Mouse (Mus musculus) midbrain, postnatal 0 days (tissue): ENCODE measurements around the gene Trabd2b. TPM values are rescaled to one million over a fixed set of nuclear protein-coding genes. Genes with fewer than 3 reads are reported as not detected.

Experiments used
- ATAC-seq: fragments of 200-750 bp; cut with Nextera tagmentation; 2 replicates; pipeline ENCODE4 v1.8.0; 2017; ENCODE audit warnings: moderate number of reproducible peaks, mild to moderate bottlenecking, moderate TSS enrichment, moderate library complexity; ENCODE audit not compliant: low FRiP score
- DNase-seq: peaks from one replicate; pipeline ENCODE4 v3.0.0-alpha.2; 2015; ENCODE audit warnings: low spot score
- H3K27ac ChIP-seq: fragments of 300-500 bp; sonication (generic); 2 replicates; pipeline ENCODE4 v1.5.1; 2014; ENCODE audit warnings: low read depth, mild to moderate bottlenecking, low read length, mixed read lengths
- H3K27me3 ChIP-seq: fragments of 300-500 bp; sonication (generic); 2 replicates; pipeline ENCODE4 v1.6.1; 2014; ENCODE audit warnings: low read length, control low read depth, mixed read lengths; ENCODE audit not compliant: insufficient read depth
- H3K36me3 ChIP-seq: fragments of 300-500 bp; sonication (generic); 2 replicates; pipeline ENCODE4 v1.6.1; 2014; ENCODE audit warnings: low read length, control low read depth, mixed read lengths; ENCODE audit not compliant: insufficient read depth
- H3K4me1 ChIP-seq: fragments of 300-500 bp; sonication (generic); 2 replicates; pipeline ENCODE4 v1.6.1; 2014; ENCODE audit warnings: mild to moderate bottlenecking, control low read depth, antibody characterized with exemption, low read length, mixed read lengths; ENCODE audit not compliant: insufficient read depth
- H3K4me2 ChIP-seq: fragments of 300-500 bp; sonication (generic); 2 replicates; pipeline ENCODE4 v1.6.1; 2014; ENCODE audit warnings: low read depth, mild to moderate bottlenecking, low read length, mixed read lengths; ENCODE audit not compliant: poor library complexity, severe bottlenecking
- H3K4me3 ChIP-seq: fragments of 300-500 bp; sonication (generic); 2 replicates; pipeline ENCODE4 v1.5.1; 2014; ENCODE audit warnings: low read depth, mild to moderate bottlenecking, low read length, moderate library complexity
- H3K9ac ChIP-seq: fragments of 300-500 bp; sonication (generic); replicated peaks from 2 replicates; pipeline ENCODE4 v1.6.1; 2014; ENCODE audit warnings: mild to moderate bottlenecking, low read length, moderate library complexity, mixed read lengths; ENCODE audit not compliant: poor library complexity, severe bottlenecking
- H3K9me3 ChIP-seq: fragments of 300-500 bp; sonication (generic); 2 replicates; pipeline ENCODE4 v1.6.1; 2016; ENCODE audit warnings: low read length, control low read depth
- CTCF ChIP-seq: IDR thresholded peaks from 2 replicates; pipeline ENCODE4 v1.5.1; 2016; ENCODE audit warnings: antibody characterized with exemption, mild to moderate bottlenecking
- WGBS: fragments of 180-500 bp; shearing (Covaris S2); extraction: QIAGEN DNeasy Blood & Tissue Kit; methylation state at CpG from one replicate; pipeline ENCODE4 v1.1.7; 2014; 5-methylcytosine and 5-hydroxymethylcytosine counted together
- polyA plus RNA-seq: library from polyadenylated mRNA; unstranded; fragments of >200 nt; fragmentation: Nextera tagmentation; extraction: Ambion mirVana; gene quantifications from 2 replicates; pipeline ENCODE4 v1.2.1, GENCODE M21; 2015
- total RNA-seq: library from RNA; depleted of rRNA; stranded (reverse); fragments of >200 nt; gene quantifications from 2 replicates; pipeline ENCODE4 v1.2.3, GENCODE M21; 2014

Trabd2b gene
- total and polyA plus RNA-seq, 2 experiments from 2014 or later = 0.48 to 1.8 TPM

DNA sequence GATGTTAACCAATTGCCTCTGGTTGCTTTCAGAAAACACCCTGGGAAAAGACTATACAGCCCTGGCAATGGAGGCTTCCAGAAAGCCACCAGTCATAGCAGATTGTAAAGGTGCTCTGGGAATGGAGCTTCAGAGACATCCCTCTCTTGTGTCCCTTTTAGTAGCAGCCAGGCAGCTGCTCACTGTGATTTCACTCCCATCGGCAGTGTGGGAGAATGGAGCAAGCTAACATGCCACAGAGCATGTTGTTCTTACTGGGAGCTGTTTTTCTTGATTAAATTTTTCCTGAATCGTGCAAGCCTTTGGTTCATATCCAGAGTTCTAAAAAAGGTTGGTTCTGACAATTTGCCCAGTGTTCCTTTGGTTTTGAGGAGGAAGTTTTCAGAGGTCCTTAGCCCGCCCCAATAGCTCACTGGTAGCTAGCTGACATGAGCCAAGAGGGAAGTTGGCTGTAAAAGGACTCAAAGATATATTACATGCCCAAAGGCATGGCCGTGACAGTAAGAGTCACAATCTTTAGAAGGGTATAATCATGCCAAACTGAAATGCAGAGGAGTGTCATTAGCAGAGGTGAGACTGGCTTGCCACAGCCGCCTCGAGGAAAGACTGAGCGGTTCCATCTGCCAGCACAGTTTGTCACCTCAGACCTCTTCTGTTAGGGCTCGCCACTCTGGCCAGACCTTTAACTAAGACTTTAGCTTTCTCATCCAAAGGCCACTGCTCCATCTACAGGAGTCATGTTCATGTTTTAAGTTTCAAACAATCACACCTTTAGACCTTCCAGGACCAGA, 141.3 kb downstream of the Trabd2b start:
- Histone ChIP-seq H3K9me3 (no peaks in the 10 kb centered on the region), H3K4me1 (no peaks in the 10 kb centered on the region), H3K4me3 (no peak overlapping the region), H3K27ac (no peak overlapping the region), H3K4me2 (no peak overlapping the region), H3K36me3 (no peaks in the 10 kb centered on the region), H3K9ac (no peak overlapping the region), H3K27me3 (no peaks in the 10 kb centered on the region)
- DNase-seq = no peak
- 85% methylated on average over 8 of the region's 8 CpGs for WGBS
- TF ChIP-seq CTCF = no peak
- ATAC-seq = no peak

DNA sequence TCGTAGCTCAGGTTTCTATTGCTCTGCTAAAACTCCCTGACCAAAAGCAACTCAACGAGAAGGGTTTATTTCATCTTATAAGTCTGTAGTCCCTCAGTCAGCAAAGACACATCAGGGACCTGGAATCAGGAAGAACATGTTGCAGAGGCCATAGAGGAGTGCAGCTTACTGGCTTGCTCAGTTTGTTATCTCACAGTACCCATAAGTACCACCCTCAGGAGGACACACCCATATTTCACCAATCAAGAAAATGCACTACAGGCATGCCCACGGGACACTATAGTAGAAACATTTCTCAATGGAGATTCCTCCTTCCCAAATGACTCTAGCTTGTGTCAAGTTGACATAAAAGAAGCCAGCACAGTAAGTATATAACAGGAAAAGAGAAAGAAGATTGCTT, 143.0 kb downstream of the Trabd2b start:
- 91% methylated on average over 3 of the region's 3 CpGs for WGBS
- H3K4me3 ChIP-seq = no peak overlapping the region
- no peak for TF ChIP-seq CTCF
- no peaks in the 10 kb centered on the region for H3K4me1 ChIP-seq
- no peak overlapping the region for H3K4me2 ChIP-seq
- H3K9ac ChIP-seq = no peak overlapping the region
- no peak for ATAC-seq
- H3K27ac ChIP-seq = no peak overlapping the region
- no peak for DNase-seq
- no peaks in the 10 kb centered on the region for H3K27me3 ChIP-seq
- H3K36me3 ChIP-seq = no peaks in the 10 kb centered on the region
- no peaks in the 10 kb centered on the region for H3K9me3 ChIP-seq

DNA sequence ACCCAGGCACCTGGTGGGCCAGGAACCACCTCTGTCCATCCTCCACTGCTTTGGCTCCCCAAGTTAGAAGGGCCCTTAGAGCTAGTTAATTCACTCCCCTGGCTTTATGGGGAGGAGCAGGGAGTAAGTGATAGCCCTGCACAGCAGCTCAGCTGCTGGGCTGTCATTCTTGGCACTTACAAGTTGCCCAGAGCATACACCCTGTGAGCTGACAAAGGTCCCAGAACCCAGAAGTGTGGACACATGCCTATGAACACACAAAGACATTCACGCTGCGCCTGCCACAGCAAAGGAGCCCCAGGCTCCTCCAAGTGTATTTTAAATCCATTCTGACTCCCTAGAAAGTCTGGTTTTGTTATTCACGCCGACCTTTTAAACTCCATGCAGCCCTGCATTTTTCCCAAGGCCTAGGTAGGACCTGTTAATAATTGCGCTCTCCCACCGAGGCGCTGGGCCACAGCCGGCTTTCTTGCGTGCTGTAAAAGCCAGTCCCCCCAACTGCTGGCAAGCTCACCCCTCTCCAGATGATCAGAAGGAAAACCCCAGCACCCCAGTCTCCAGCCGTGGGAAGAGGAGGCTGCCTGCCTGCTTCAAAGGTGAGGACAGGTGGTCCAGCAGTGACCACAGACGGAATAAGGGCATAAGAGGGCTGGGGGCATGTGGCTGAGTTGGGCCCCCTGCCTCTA, 144.1 kb downstream of the Trabd2b start:
- no peak for TF ChIP-seq CTCF

DNA sequence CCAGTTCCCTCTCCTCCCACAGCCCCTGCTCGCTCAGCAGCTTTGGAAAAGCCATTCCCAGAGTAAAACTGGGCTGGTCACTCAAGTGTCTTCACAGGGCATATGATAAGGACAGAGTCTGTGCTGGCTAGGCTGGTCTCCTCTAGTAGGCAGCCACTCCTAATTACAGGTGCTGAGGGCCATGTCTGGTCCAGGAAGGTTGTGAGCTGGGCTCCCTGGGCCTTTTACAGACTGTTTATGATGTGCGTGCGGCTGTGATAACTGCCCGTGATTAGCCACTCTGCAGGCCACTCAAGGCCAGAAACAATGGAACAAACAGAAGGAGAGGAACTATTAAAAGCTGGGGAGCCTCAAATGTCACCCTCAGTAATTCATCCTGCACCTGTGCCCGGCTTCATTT, 150.4 kb downstream of the Trabd2b start:
- no peaks in the 10 kb centered on the region for H3K36me3 ChIP-seq
- no peak for TF ChIP-seq CTCF
- no peak for ATAC-seq

More for the DNA sequence above, 144.1 kb downstream of the Trabd2b start:
- Histone ChIP-seq H3K4me3 (no peak overlapping the region), H3K27me3 (no peaks in the 10 kb centered on the region), H3K9ac (no peak overlapping the region), H3K9me3 (no peaks in the 10 kb centered on the region), H3K4me2 (no peak overlapping the region), H3K36me3 (no peaks in the 10 kb centered on the region), H3K27ac (no peak overlapping the region), H3K4me1 (no peaks in the 10 kb centered on the region)
- WGBS = 45% methylated on average over 11 of the region's 11 CpGs
- DNase-seq (no peak), ATAC-seq (no peak)

DNA sequence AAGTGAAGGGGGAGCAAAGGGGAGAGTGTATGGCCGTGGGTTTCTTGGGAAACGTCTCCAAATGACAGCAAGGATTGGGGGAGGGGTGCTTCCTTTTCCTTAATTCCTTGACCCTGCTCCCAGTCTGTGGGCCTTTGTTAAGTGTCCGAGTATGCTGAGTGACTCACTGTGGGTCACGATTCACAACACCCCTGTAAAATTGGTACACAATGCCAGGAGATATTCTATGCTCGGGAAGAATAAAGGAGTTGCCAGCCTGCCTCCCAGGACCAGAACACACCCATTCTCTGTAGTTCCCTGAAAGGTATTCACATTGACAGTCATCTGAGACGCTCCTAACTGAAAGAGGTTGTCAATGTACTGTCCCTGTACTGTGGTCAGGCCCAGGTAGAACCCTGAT, 151.2 kb downstream of the Trabd2b start:
- Histone ChIP-seq H3K4me1 (no peaks in the 10 kb centered on the region), H3K9ac (no peak overlapping the region), H3K4me2 (no peak overlapping the region), H3K9me3 (no peaks in the 10 kb centered on the region), H3K27me3 (no peaks in the 10 kb centered on the region), H3K27ac (no peak overlapping the region), H3K36me3 (no peaks in the 10 kb centered on the region), H3K4me3 (no peak overlapping the region)
- DNase-seq (no peak), ATAC-seq (no peak)
- 36% methylated on average over 6 of the region's 6 CpGs for WGBS
- TF ChIP-seq CTCF = no peak

More for the DNA sequence above, 150.4 kb downstream of the Trabd2b start:
- no peak overlapping the region for H3K27ac ChIP-seq
- WGBS = 82% methylated on average over 5 of the region's 5 CpGs
- no peaks in the 10 kb centered on the region for H3K4me1 ChIP-seq
- no peak for DNase-seq
- no peak overlapping the region for H3K9ac ChIP-seq
- H3K4me2 ChIP-seq = no peak overlapping the region
- H3K27me3 ChIP-seq = no peaks in the 10 kb centered on the region
- no peak overlapping the region for H3K4me3 ChIP-seq
- H3K9me3 ChIP-seq = no peaks in the 10 kb centered on the region

DNA sequence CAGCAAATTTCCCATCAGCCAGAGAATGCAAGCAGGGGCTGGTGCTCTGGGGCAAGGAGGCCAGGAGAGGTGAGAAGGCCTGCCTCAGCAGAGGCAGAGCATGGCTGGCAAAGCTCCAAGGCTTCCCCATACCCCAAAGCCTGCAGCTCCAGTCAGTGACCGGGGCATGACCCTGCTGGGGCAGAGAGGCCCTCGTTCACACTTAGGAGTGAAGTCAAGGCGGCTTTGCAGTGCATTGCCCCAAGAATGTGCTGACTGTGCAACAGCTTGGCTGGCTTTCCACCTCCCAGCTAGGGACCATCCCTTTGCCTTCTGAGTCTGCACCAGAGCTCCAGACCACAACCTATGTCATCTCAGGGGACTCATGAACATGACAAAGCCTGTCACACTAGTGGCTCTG, 152.0 kb downstream of the Trabd2b start:
- no peak overlapping the region for H3K9ac ChIP-seq
- 72% methylated on average over 3 of the region's 3 CpGs for WGBS
- no peak overlapping the region for H3K27ac ChIP-seq
- no peak for ATAC-seq
- TF ChIP-seq CTCF = no peak
- H3K4me1 ChIP-seq = no peaks in the 10 kb centered on the region
- H3K4me2 ChIP-seq = no peak overlapping the region
- H3K36me3 ChIP-seq = no peaks in the 10 kb centered on the region
- no peaks in the 10 kb centered on the region for H3K9me3 ChIP-seq
- H3K27me3 ChIP-seq = no peaks in the 10 kb centered on the region
- no peak overlapping the region for H3K4me3 ChIP-seq
- no peak for DNase-seq
